Mouse (Mus musculus) heart, postnatal 4 days (tissue): ENCODE results near the gene Eva1a. TPM values are rescaled to one million over a fixed set of nuclear protein-coding genes. Genes with fewer than 3 reads are reported as not detected.

ENCODE experiments used
- DNase-seq: peaks from one replicate; pipeline ENCODE4 v3.0.0; 2021
- total RNA-seq, 2 experiments: library from RNA; stranded (reverse); gene quantifications; 2 replicates each; pipeline ENCODE4 v1.2.3; 2021

Eva1a gene
- 1 to 10 TPM; 7.1 to 8.8 TPM for total RNA-seq

GRCm38 (mm10) chr6:82040834-82041487 is at the start of gene Eva1a:
Gene Eva1a, plus strand, starts transcription at chr6:82041043.
- no peak for DNase-seq

- DNase-seq, result no peak
Measured at GRCm38 (mm10) chr6:82012392-82012791, 28.5 kb upstream of the Eva1a start.

- no peak for DNase-seq
Measured at GRCm38 (mm10) chr6:82021074-82021473, 19.8 kb upstream of the Eva1a start.

GRCm38 (mm10) chr6:82021494-82021893 is 19.3 kb upstream of the Eva1a start:
- DNase-seq, result no peak

GRCm38 (mm10) chr6:82029611-82030510 is 11.0 kb upstream of the Eva1a start:
- DNase-seq, result peak; percentile 44

GRCm38 (mm10) chr6:82030511-82030884 is 10.3 kb upstream of the Eva1a start:
- no peak for DNase-seq

GRCm38 (mm10) chr6:82037211-82037610 is 3.6 kb upstream of the Eva1a start:
- no peak for DNase-seq

GRCm38 (mm10) chr6:82039193-82039592 is 1.6 kb upstream of the Eva1a start:
- DNase-seq, result no peak

GRCm38 (mm10) chr6:82039968-82040367 is 875 bp upstream of the Eva1a start:
- DNase-seq, result no peak

GRCm38 (mm10) chr6:82041488-82042295 is 849 bp downstream of the Eva1a start:
- DNase-seq, result peak; percentile 48

GRCm38 (mm10) chr6:82042296-82043125 is 1.7 kb downstream of the Eva1a start:
- DNase-seq, result peak; percentile 36

- DNase-seq, result no peak
Measured at GRCm38 (mm10) chr6:82043634-82044033, 2.8 kb downstream of the Eva1a start.

GRCm38 (mm10) chr6:82044509-82044908 is 3.7 kb downstream of the Eva1a start:
- no peak for DNase-seq

GRCm38 (mm10) chr6:82047977-82048376 is 7.1 kb downstream of the Eva1a start:
- DNase-seq, result no peak

GRCm38 (mm10) chr6:82050201-82050600 is 9.4 kb downstream of the Eva1a start:
- DNase-seq, result no peak

- no peak for DNase-seq
Measured at GRCm38 (mm10) chr6:82051569-82051968, 10.7 kb downstream of the Eva1a start.

- DNase-seq, result no peak
Measured at GRCm38 (mm10) chr6:82052047-82052725, 11.3 kb downstream of the Eva1a start.

GRCm38 (mm10) chr6:82052726-82053118 is 11.9 kb downstream of the Eva1a start:
- no peak for DNase-seq

- DNase-seq, result no peak
Measured at GRCm38 (mm10) chr6:82054854-82055253, 14.0 kb downstream of the Eva1a start.

- DNase-seq, result no peak
Measured at GRCm38 (mm10) chr6:82059896-82060295, 19.1 kb downstream of the Eva1a start.

- no peak for DNase-seq
Measured at GRCm38 (mm10) chr6:82065230-82065629, 24.4 kb downstream of the Eva1a start.
